Mouse (Mus musculus) C2C12 (cell line): ENCODE results near the gene Map3k11.

ENCODE experiments used
- CEBPB ChIP-seq: IDR thresholded peaks from one replicate; pipeline ENCODE4 v1.6.1; 2011; ENCODE audit warnings: low read depth, mild to moderate bottlenecking, control low read depth, moderate library complexity
- CTCF ChIP-seq: IDR thresholded peaks from one replicate; pipeline ENCODE4 v1.5.1; 2011; ENCODE audit not compliant: control insufficient read depth, insufficient read depth, insufficient read length

DNA sequence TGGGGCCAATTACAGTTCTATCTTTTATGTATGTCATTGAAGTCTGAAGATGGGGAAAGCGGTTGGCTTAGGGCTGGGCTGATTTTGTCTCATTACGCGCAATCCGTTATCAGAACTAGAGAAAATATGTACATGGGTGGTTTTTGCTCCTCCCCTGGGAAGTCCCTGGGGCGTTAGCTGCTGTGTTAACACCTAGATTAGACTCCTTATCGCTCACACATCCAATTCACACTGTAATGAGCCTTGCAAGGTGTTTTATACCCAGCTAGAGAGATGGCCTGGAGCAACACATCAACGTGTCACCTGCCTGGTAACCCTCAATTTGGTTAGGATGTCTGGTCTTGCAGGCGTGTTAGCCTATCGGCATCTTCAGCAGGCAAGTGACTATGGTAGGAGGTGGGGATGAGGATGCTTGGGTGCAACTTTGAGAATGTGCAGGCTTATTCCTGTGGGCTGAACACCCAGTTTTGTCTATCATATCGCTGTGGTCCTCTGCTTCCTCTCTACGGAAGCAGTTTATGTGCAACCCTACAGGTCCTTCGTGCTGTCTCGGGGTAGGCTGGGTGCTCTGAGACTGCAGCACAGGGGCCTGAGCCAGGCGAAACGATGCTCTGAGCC, 38.5 kb downstream of the Map3k11 start:
- TF ChIP-seq CTCF (no peak), CEBPB (no peak)
